Mouse (Mus musculus) stomach, embryonic 15.5 days (tissue): Measurements from ENCODE around the gene Srpk2. TPM values are rescaled to one million over a fixed set of nuclear protein-coding genes. Genes with fewer than 3 reads are reported as not detected.
A peak's percentile ranks its signal among the peaks of the same experiment; 100 is the strongest.

Experiments
- ATAC-seq: fragments of 200-750 bp; cut with Nextera tagmentation; 2 replicates; pipeline ENCODE4 v1.8.0; 2017; ENCODE audit warnings: low read depth, moderate number of reproducible peaks, moderate TSS enrichment; ENCODE audit not compliant: insufficient read depth, low FRiP score
- H3K27ac ChIP-seq: fragments of 300-500 bp; sonication (generic); 2 replicates; pipeline ENCODE4 v1.5.1; 2015; ENCODE audit warnings: mild to moderate bottlenecking, inconsistent platforms
- H3K27me3 ChIP-seq: fragments of 300-500 bp; sonication (generic); replicated peaks from 2 replicates; pipeline ENCODE4 v1.6.1; 2015; ENCODE audit warnings: inconsistent platforms
- H3K36me3 ChIP-seq: fragments of 300-500 bp; sonication (generic); 2 replicates; pipeline ENCODE4 v1.6.1; 2015; ENCODE audit warnings: inconsistent platforms
- H3K4me1 ChIP-seq: fragments of 300-500 bp; sonication (generic); 2 replicates; pipeline ENCODE4 v1.6.1; 2015; ENCODE audit warnings: inconsistent platforms
- H3K4me2 ChIP-seq: fragments of 300-500 bp; sonication (generic); 2 replicates; pipeline ENCODE4 v1.6.1; 2015; ENCODE audit warnings: mild to moderate bottlenecking, inconsistent platforms
- H3K4me3 ChIP-seq: fragments of 300-500 bp; sonication (generic); replicated peaks from 2 replicates; pipeline ENCODE4 v1.5.1; 2015; ENCODE audit warnings: inconsistent platforms
- H3K9ac ChIP-seq: fragments of 300-500 bp; sonication (generic); 2 replicates; pipeline ENCODE4 v1.6.1; 2015; ENCODE audit warnings: inconsistent platforms
- H3K9me3 ChIP-seq: fragments of 300-500 bp; sonication (generic); 2 replicates; pipeline ENCODE4 v1.6.1; 2016; ENCODE audit warnings: inconsistent platforms
- WGBS: fragments of 180-500 bp; shearing (Covaris S2); methylation state at CpG from one replicate; pipeline ENCODE4 v1.1.7; 2015; 5-methylcytosine and 5-hydroxymethylcytosine counted together
- polyA plus RNA-seq: library from polyadenylated mRNA; unstranded; fragments of >200 nt; fragmentation: Nextera tagmentation; extraction: Ambion mirVana; gene quantifications from 2 replicates; pipeline ENCODE4 v1.2.1, GENCODE M21; 2015

The Srpk2 gene
- polyA plus RNA-seq, 1 experiment from 2014 or later = 40.3 TPM

- no peaks in the 10 kb centered on the region for H3K9me3 ChIP-seq
- H3K27me3 ChIP-seq = no peaks in the 10 kb centered on the region
- no peak overlapping the region for H3K4me3 ChIP-seq
- H3K4me1 ChIP-seq = no peaks in the 10 kb centered on the region
- no peak overlapping the region for H3K4me2 ChIP-seq
- 36% methylated on average over 1 of the region's 1 CpGs for WGBS
- H3K36me3 ChIP-seq = no peaks in the 10 kb centered on the region
- ATAC-seq = no peak
- no peak overlapping the region for H3K9ac ChIP-seq
- H3K27ac ChIP-seq = no peak overlapping the region
Measured at GRCm38 (mm10) chr5:23631490-23631889, 52.9 kb downstream of the Srpk2 start.

- Histone ChIP-seq H3K9ac (no peak overlapping the region), H3K27me3 (no peaks in the 10 kb centered on the region), H3K27ac (no peak overlapping the region), H3K36me3 (no peaks in the 10 kb centered on the region), H3K4me2 (no peak overlapping the region), H3K4me3 (no peak overlapping the region), H3K9me3 (no peaks in the 10 kb centered on the region), H3K4me1 (no peaks in the 10 kb centered on the region)
- ATAC-seq = no peak
- WGBS = 51% methylated on average over 5 of the region's 5 CpGs
Measured at GRCm38 (mm10) chr5:23627221-23627620, 57.2 kb downstream of the Srpk2 start.

GRCm38 (mm10) chr5:23626173-23626572 is 58.2 kb downstream of the Srpk2 start:
- Histone ChIP-seq H3K4me1 (no peaks in the 10 kb centered on the region), H3K4me2 (no peak overlapping the region), H3K9me3 (no peaks in the 10 kb centered on the region), H3K27ac (no peak overlapping the region), H3K36me3 (no peaks in the 10 kb centered on the region), H3K9ac (no peak overlapping the region), H3K27me3 (no peaks in the 10 kb centered on the region), H3K4me3 (no peak overlapping the region)
- WGBS = 87% methylated on average over 2 of the region's 2 CpGs
- ATAC-seq = no peak

- no peak overlapping the region for H3K27ac ChIP-seq
- no peaks in the 10 kb centered on the region for H3K36me3 ChIP-seq
- no peaks in the 10 kb centered on the region for H3K4me1 ChIP-seq
- no peak overlapping the region for H3K4me2 ChIP-seq
- no peaks in the 10 kb centered on the region for H3K9me3 ChIP-seq
- no peak for ATAC-seq
- H3K9ac ChIP-seq = no peak overlapping the region
- no peaks in the 10 kb centered on the region for H3K27me3 ChIP-seq
- H3K4me3 ChIP-seq = no peak overlapping the region
- WGBS = 88% methylated on average over 8 of the region's 8 CpGs
Measured at GRCm38 (mm10) chr5:23620621-23621020, 63.8 kb downstream of the Srpk2 start.

DNA sequence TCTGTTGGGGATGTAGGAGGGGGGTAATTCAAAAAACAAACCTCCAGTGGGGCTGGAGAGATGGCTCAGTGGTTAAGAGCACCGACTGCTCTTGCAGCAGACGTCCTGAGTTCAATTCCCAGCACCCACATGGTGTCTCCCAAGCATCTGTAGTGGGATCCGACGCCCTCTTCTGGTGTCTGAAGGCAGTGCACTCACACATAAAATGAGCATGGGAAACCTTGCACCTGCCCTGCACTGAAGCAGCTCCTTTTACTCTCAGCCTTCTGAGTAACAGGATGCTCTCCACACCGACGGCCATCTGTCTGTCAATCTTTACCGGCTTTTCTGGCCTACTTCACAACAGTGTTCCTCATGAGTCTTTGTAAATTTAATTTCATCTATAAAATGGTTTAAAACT is 65.8 kb downstream of the Srpk2 start:
- Histone ChIP-seq H3K4me2 (no peak overlapping the region), H3K9ac (no peak overlapping the region), H3K4me3 (no peak overlapping the region), H3K4me1 (no peaks in the 10 kb centered on the region; the same call in 1 of the 2 replicates), H3K9me3 (no peaks in the 10 kb centered on the region), H3K36me3 (no peaks in the 10 kb centered on the region), H3K27ac (no peak overlapping the region), H3K27me3 (no peaks in the 10 kb centered on the region)
- 84% methylated on average over 7 of the region's 7 CpGs for WGBS
- ATAC-seq = no peak

DNA sequence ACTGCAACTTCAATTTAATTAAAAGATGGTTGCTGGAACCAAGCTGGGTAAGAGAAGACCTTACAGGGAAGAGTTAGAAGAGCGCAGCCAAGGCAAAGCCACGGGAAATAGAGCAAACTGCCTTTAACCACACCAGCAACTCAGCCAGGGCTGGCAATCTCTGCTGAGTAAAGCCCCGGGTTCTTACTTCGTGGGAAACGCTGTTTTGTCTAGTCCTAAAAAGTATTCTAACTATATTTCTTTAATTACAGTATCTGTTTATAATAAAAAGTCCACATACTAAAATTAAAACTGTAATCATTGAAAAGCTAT is 67.4 kb downstream of the Srpk2 start:
- peak; percentile 9; the same call in 1 of the 2 replicates for ATAC-seq
- WGBS = 19% methylated on average over 5 of the region's 5 CpGs
- no peaks in the 10 kb centered on the region for H3K27me3 ChIP-seq
- no peaks in the 10 kb centered on the region; the same call in 1 of the 2 replicates for H3K4me1 ChIP-seq
- H3K9me3 ChIP-seq = no peaks in the 10 kb centered on the region
- H3K4me2 ChIP-seq = peak overlapping the region; percentile 61
- no peaks in the 10 kb centered on the region for H3K36me3 ChIP-seq
- peak overlapping the region; percentile 41; the same call in 1 of the 2 replicates for H3K9ac ChIP-seq
- H3K27ac ChIP-seq = peak overlapping the region; percentile 90
- H3K4me3 ChIP-seq = peak overlapping the region; percentile 48

DNA sequence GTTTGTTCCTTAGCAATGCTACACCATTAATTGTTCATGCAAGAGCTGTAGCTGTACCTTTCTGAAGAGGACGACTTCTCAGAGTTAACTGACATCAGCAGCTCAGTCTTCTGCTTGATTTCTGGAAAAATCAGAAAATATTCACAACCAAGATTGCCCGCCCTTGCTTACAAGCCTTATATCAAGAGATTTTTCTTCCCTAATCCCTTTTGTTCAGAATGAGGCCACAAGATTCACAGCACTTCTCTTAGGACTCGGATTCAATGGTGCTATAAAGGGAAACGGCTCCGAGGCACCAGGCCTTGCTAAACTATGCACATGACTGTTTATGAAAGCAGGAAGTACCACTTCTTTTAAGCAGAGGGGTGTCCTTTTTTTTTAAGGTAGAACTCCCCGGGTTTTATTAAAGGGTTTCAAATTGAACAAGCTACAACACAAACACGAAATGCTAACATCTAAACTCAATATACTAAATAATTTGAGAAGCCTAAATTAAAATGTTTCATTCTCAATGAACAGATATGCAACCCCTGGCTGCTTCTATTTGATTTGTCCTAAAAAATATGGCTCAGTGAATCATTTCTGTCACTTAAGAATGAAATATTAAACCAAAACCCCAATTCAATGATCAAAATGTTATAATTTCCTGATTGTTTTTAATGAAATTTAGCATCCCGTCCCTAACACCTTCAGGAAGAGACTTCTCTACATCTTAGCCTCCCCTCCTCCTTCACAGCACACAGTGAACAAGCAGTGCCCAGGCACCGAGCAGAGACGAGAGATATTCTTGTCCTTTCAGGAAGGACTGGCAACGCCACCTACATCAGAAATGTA is 67.9 kb downstream of the Srpk2 start:
- Histone ChIP-seq H3K4me2 (peak overlapping the region; percentile 61), H3K4me3 (peak overlapping the region; percentile 48), H3K9ac (peak overlapping the region; percentile 44; the same call in 1 of the 2 replicates), H3K9me3 (no peaks in the 10 kb centered on the region), H3K27me3 (no peaks in the 10 kb centered on the region), H3K4me1 (no peaks in the 10 kb centered on the region; the same call in 1 of the 2 replicates), H3K36me3 (no peaks in the 10 kb centered on the region), H3K27ac (peak overlapping the region; percentile 90)
- 4% methylated on average over 11 of the region's 11 CpGs for WGBS
- ATAC-seq = peak; percentile 92

- WGBS = 15% methylated on average over 5 of the region's 5 CpGs
- H3K36me3 ChIP-seq = no peaks in the 10 kb centered on the region
- H3K4me2 ChIP-seq = peak overlapping the region; percentile 61
- H3K27ac ChIP-seq = peak overlapping the region; percentile 90
- H3K9ac ChIP-seq = peak overlapping the region; percentile 44; the same call in 1 of the 2 replicates
- H3K27me3 ChIP-seq = no peaks in the 10 kb centered on the region
- no peaks in the 10 kb centered on the region for H3K9me3 ChIP-seq
- ATAC-seq = peak; percentile 44; the same call in 1 of the 2 replicates
- H3K4me3 ChIP-seq = peak overlapping the region; percentile 48
- H3K4me1 ChIP-seq = no peaks in the 10 kb centered on the region; the same call in 1 of the 2 replicates
Measured at GRCm38 (mm10) chr5:23615586-23616269, 68.7 kb downstream of the Srpk2 start.

- Histone ChIP-seq H3K27ac (no peak overlapping the region), H3K27me3 (no peaks in the 10 kb centered on the region), H3K4me1 (no peaks in the 10 kb centered on the region; the same call in 1 of the 2 replicates), H3K9me3 (no peaks in the 10 kb centered on the region), H3K9ac (no peak overlapping the region), H3K4me2 (no peak overlapping the region), H3K36me3 (no peaks in the 10 kb centered on the region), H3K4me3 (no peak overlapping the region)
- 70% methylated on average over 3 of the region's 3 CpGs for WGBS
- ATAC-seq = no peak
Measured at GRCm38 (mm10) chr5:23612856-23613255, 71.6 kb downstream of the Srpk2 start.

- no peaks in the 10 kb centered on the region for H3K9me3 ChIP-seq
- no peak overlapping the region for H3K9ac ChIP-seq
- H3K4me2 ChIP-seq = no peak overlapping the region
- H3K36me3 ChIP-seq = no peaks in the 10 kb centered on the region
- 0 out of 2 replicates have a peak, but pooled peaks cover 2% of the 10 kb centered on the region for H3K4me1 ChIP-seq
- no peak overlapping the region for H3K27ac ChIP-seq
- H3K4me3 ChIP-seq = no peak overlapping the region
- 71% methylated on average over 7 of the region's 7 CpGs for WGBS
- ATAC-seq = no peak
- H3K27me3 ChIP-seq = no peaks in the 10 kb centered on the region
Measured at GRCm38 (mm10) chr5:23604036-23604705, 80.2 kb downstream of the Srpk2 start.

DNA sequence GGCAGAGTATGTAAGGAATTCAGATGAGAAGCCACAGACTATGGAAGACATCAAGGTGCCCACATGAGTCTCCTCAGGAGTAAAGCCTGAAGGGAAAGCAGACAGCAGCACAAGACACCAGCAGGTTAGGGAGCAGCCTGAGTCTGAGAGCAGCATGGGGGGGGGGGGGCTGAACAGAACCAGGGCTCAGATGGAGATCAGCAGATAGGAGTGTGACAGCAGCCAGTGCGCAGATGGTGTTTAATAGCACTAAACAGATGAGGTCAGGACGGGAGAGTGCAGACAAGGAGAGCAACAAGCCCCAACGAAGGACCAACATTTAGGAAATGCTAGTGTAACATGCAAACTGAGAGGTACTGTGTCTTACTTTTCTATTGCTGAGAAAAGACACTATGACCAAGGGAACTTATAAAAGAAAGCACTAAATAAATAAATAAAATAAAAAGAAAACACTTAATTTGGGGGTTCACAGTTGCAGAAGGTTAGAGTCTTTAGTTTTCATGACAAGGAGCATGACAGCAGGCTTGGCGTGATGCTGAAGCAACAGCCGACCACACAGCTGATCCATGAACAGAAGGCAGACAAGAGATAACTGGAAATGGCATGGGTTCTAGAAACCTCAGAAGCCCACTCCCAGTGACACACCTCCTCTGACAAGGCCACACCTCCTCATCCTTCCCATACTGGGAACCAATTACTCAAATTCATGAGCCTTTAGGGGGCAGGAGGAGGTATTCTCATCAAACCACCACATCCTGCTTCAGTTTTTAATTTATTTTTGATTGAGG is 84.5 kb downstream of the Srpk2 start:
- Histone ChIP-seq H3K27ac (no peak overlapping the region), H3K4me3 (no peak overlapping the region), H3K27me3 (no peaks in the 10 kb centered on the region), H3K4me2 (no peak overlapping the region), H3K4me1 (peaks cover 7% of the 10 kb centered on the region), H3K9ac (no peak overlapping the region), H3K9me3 (no peaks in the 10 kb centered on the region), H3K36me3 (no peaks in the 10 kb centered on the region)
- no peak for ATAC-seq
- 69% methylated on average over 5 of the region's 5 CpGs for WGBS
